Mouse (Mus musculus) liver, embryonic 14.5 days (tissue): ENCODE data around the gene Lnx1. TPM values are rescaled to one million over a fixed set of nuclear protein-coding genes. Genes with fewer than 3 reads are reported as not detected.

Experiments
- ATAC-seq: fragments of 200-750 bp; cut with Nextera tagmentation; 2 replicates; pipeline ENCODE4 v1.8.0; 2017; ENCODE audit warnings: moderate number of reproducible peaks, mild to moderate bottlenecking, moderate library complexity; ENCODE audit not compliant: insufficient read depth
- DNase-seq, 3 experiments: peaks; one replicate each; pipeline ENCODE4 v3.0.0-alpha.2; 2012 to 2013; ENCODE audit warnings: low read depth in 3 of 3, low spot score in 3 of 3
- H3K27ac ChIP-seq: fragments of 300-500 bp; sonication (generic); 2 replicates; pipeline ENCODE4 v1.5.1; 2014; ENCODE audit warnings: moderate library complexity, mild to moderate bottlenecking, control low read depth, inconsistent platforms
- H3K27me3 ChIP-seq: fragments of 300-500 bp; sonication (generic); 2 replicates; pipeline ENCODE4 v1.6.1; 2014; ENCODE audit warnings: mild to moderate bottlenecking, low read length, moderate library complexity; ENCODE audit not compliant: control insufficient read depth, insufficient read depth
- H3K36me3 ChIP-seq: fragments of 300-500 bp; sonication (generic); replicated peaks from 2 replicates; pipeline ENCODE4 v1.6.1; 2014; ENCODE audit warnings: low read depth; ENCODE audit not compliant: control insufficient read depth, insufficient read depth
- H3K4me1 ChIP-seq, 2 experiments: fragments of 200-500 bp in 1 of 2; fragments of 300-500 bp in 1 of 2; sonication (generic) in 1 of 2; replicated peaks; 2 replicates each; pipeline ENCODE4 v1.6.1; 2012 to 2014; ENCODE audit warnings: antibody characterized with exemption in 1 of 2, inconsistent platforms in 1 of 2, low read length in 1 of 2; ENCODE audit not compliant: control insufficient read depth in 2 of 2, insufficient read depth in 2 of 2
- H3K4me2 ChIP-seq: fragments of 300-500 bp; sonication (generic); 2 replicates; pipeline ENCODE4 v1.6.1; 2014; ENCODE audit warnings: low read depth, mild to moderate bottlenecking, control low read depth, moderate library complexity
- H3K4me3 ChIP-seq, 2 experiments: fragments of 200-500 bp in 1 of 2; fragments of 300-500 bp in 1 of 2; sonication (generic) in 1 of 2; 2 replicates each; pipeline ENCODE4 v1.5.1; 2012 to 2014; ENCODE audit warnings: low read depth in 2 of 2, low read length in 2 of 2, mild to moderate bottlenecking in 2 of 2, control low read depth in 1 of 2, inconsistent platforms in 1 of 2, moderate library complexity in 1 of 2; ENCODE audit not compliant: insufficient read depth in 1 of 2
- H3K9ac ChIP-seq: fragments of 300-500 bp; sonication (generic); replicated peaks from 2 replicates; pipeline ENCODE4 v1.6.1; 2014; ENCODE audit warnings: mild to moderate bottlenecking, control low read depth, moderate library complexity
- H3K9me3 ChIP-seq: fragments of 300-500 bp; sonication (generic); 2 replicates; pipeline ENCODE4 v1.6.1; 2016; ENCODE audit warnings: low read length, mixed read lengths; ENCODE audit not compliant: control insufficient read depth
- CTCF ChIP-seq: IDR thresholded peaks from 2 replicates; pipeline ENCODE4 v1.5.1; 2016; ENCODE audit warnings: antibody characterized with exemption, low read depth, control low read depth
- EP300 ChIP-seq: IDR thresholded peaks from 2 replicates; pipeline ENCODE4 v1.6.1; 2016; ENCODE audit warnings: antibody characterized with exemption, low read depth
- WGBS: fragments of 180-500 bp; shearing (Covaris S2); extraction: QIAGEN DNeasy Blood & Tissue Kit; methylation state at CpG from one replicate; pipeline ENCODE4 v1.1.7; 2014; ENCODE audit not compliant: insufficient replicate concordance; 5-methylcytosine and 5-hydroxymethylcytosine counted together
- polyA plus RNA-seq, 2 experiments: library from polyadenylated mRNA; depleted of rRNA in 1 of 2; stranded (reverse) in 1 of 2; unstranded in 1 of 2; fragments of >200 nt; fragmentation: Nextera tagmentation in 1 of 2; extraction: Ambion mirVana in 1 of 2; gene quantifications; 2 replicates each; pipeline versions ENCODE4 v1.2.1 to v1.2.3; 2012 to 2014

Lnx1 gene
- polyA plus RNA-seq, 2 experiments: 0.03 TPM; not detected in 1

- Histone ChIP-seq H3K9ac (no peak overlapping the region), H3K4me2 (no peak overlapping the region), H3K27me3 (no peaks in the 10 kb centered on the region), H3K4me1 (no peaks in the 10 kb centered on the region), H3K4me3 (no peak overlapping the region), H3K27ac (no peak overlapping the region), H3K36me3 (no peaks in the 10 kb centered on the region), H3K9me3 (no peaks in the 10 kb centered on the region)
- 68% methylated on average over 8 of the region's 8 CpGs for WGBS
- TF ChIP-seq CTCF: no peak
- no peak for TF ChIP-seq EP300
- no peak for DNase-seq
- no peak for ATAC-seq
Observed at GRCm38 (mm10) chr5:74606213-74606612, 96.5 kb downstream of the Lnx1 start.

- H3K9me3 ChIP-seq: no peaks in the 10 kb centered on the region
- no peaks in the 10 kb centered on the region for H3K4me1 ChIP-seq
- no peak overlapping the region for H3K9ac ChIP-seq
- no peak for DNase-seq
- 68% methylated on average over 4 of the region's 4 CpGs for WGBS
- H3K36me3 ChIP-seq: peaks cover 6% of the 10 kb centered on the region; the same call in 1 of the 2 replicates
- H3K27me3 ChIP-seq: no peaks in the 10 kb centered on the region
- H3K27ac ChIP-seq: no peak overlapping the region
- no peak for ATAC-seq
- no peak overlapping the region for H3K4me2 ChIP-seq
- no peak overlapping the region for H3K4me3 ChIP-seq
- TF ChIP-seq CTCF (no peak), EP300 (no peak)
Observed at GRCm38 (mm10) chr5:74603306-74603705, 99.4 kb downstream of the Lnx1 start.

GRCm38 (mm10) chr5:74602371-74602770 is 100.3 kb downstream of the Lnx1 start:
- no peak overlapping the region for H3K4me3 ChIP-seq
- no peak overlapping the region for H3K27ac ChIP-seq
- DNase-seq (no peak), ATAC-seq (no peak)
- 78% methylated on average over 10 of the region's 10 CpGs for WGBS
- peaks cover 9% of the 10 kb centered on the region for H3K36me3 ChIP-seq
- H3K4me2 ChIP-seq: no peak overlapping the region
- H3K9me3 ChIP-seq: no peaks in the 10 kb centered on the region
- no peaks in the 10 kb centered on the region for H3K27me3 ChIP-seq
- H3K9ac ChIP-seq: no peak overlapping the region
- H3K4me1 ChIP-seq: no peaks in the 10 kb centered on the region
- TF ChIP-seq CTCF (no peak), EP300 (no peak)

GRCm38 (mm10) chr5:74601965-74602364 is 100.7 kb downstream of the Lnx1 start:
- DNase-seq: no peak
- no peak overlapping the region for H3K4me3 ChIP-seq
- no peaks in the 10 kb centered on the region for H3K27me3 ChIP-seq
- 82% methylated on average over 6 of the region's 6 CpGs for WGBS
- H3K9me3 ChIP-seq: no peaks in the 10 kb centered on the region
- H3K36me3 ChIP-seq: peaks cover 12% of the 10 kb centered on the region
- H3K4me1 ChIP-seq: no peaks in the 10 kb centered on the region
- TF ChIP-seq CTCF (no peak), EP300 (no peak)
- H3K4me2 ChIP-seq: no peak overlapping the region
- no peak overlapping the region for H3K9ac ChIP-seq
- H3K27ac ChIP-seq: no peak overlapping the region
- no peak for ATAC-seq

GRCm38 (mm10) chr5:74601171-74601570 is 101.5 kb downstream of the Lnx1 start:
- TF ChIP-seq CTCF (no peak), EP300 (no peak)

More at GRCm38 (mm10) chr5:74601171-74601570, 101.5 kb downstream of the Lnx1 start:
- H3K4me1 ChIP-seq: no peaks in the 10 kb centered on the region
- no peak overlapping the region for H3K9ac ChIP-seq
- H3K9me3 ChIP-seq: no peaks in the 10 kb centered on the region
- WGBS: 74% methylated on average over 3 of the region's 3 CpGs
- no peak for ATAC-seq
- no peak for DNase-seq
- H3K27me3 ChIP-seq: no peaks in the 10 kb centered on the region
- H3K4me3 ChIP-seq: no peak overlapping the region
- no peak overlapping the region for H3K27ac ChIP-seq
- no peak overlapping the region for H3K4me2 ChIP-seq
- peaks cover 18% of the 10 kb centered on the region for H3K36me3 ChIP-seq
